Mouse (Mus musculus): ENCODE measurements around the gene Mmp24.

Gene Mmp24

GRCm38 (mm10) chr2:155852536-155852935 is 77.4 kb downstream of the Mmp24 start:
- no peak for DNase-seq (ENCODE audit: low read depth, low spot score)

DNA sequence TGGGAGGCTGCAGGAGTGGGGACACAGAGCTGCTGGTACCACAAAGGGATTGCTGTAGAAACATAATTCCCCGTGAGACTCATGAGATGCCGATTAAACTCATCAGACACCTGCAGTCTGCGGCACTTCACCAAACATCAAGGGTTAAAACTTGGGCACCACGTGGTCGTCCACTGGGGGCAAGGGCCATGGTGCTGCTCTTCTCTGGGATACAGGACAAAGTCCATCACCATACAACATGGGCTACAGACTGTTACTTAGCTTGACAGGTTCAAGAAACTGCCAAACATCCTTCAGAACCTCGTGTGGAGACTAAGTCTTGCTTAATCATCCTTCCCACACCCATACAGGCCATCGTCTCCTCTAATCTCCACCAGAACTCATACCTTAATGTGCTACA is 85.0 kb downstream of the Mmp24 start:
- DNase-seq (ENCODE audit: low read depth, low spot score): no peak

- DNase-seq (ENCODE audit: low read depth, low spot score): no peak
Measured at GRCm38 (mm10) chr2:155861581-155861980, 86.4 kb downstream of the Mmp24 start.

GRCm38 (mm10) chr2:155862573-155863300 is 87.6 kb downstream of the Mmp24 start:
- peak; percentile 42 for DNase-seq (ENCODE audit: low read depth, low spot score)

- DNase-seq (ENCODE audit: low read depth, low spot score): no peak
Measured at GRCm38 (mm10) chr2:155863301-155863867, 88.2 kb downstream of the Mmp24 start.
